Mouse (Mus musculus) myocyte (in vitro differentiated cells): ENCODE results near the gene Pou2af1.

Source experiments
- E2F4 ChIP-seq: IDR thresholded peaks from one replicate; pipeline ENCODE4 v1.6.1; 2011; ENCODE audit warnings: mild to moderate bottlenecking, control low read depth, moderate library complexity; ENCODE audit not compliant: insufficient read depth
- MYOD1 ChIP-seq, 3 experiments: IDR thresholded peaks; one replicate each; pipeline ENCODE4 v1.6.1; 2011; ENCODE audit warnings: control low read depth in 2 of 3, low read depth in 2 of 3, mild to moderate bottlenecking in 2 of 3, moderate library complexity in 1 of 3; ENCODE audit not compliant: insufficient read length in 2 of 3, control insufficient read depth in 1 of 3
- POLR2A ChIP-seq: IDR thresholded peaks from one replicate; pipeline ENCODE4 v1.6.1; 2011; ENCODE audit warnings: low read depth, mild to moderate bottlenecking, control low read depth, moderate library complexity; ENCODE audit not compliant: insufficient read length

- TF ChIP-seq POLR2A (no peak), MYOD1 (IDR thresholded peaks at IDR 0.05; ENCODE audit: control insufficient read depth in 1 of 3, insufficient read length in 2 of 3, low read depth in 2 of 3) (no peak), E2F4 (no peak)
These were observed 27.6 kb upstream of the Pou2af1 start for GRCm38 (mm10) chr9:51185871-51186270.
